Mouse (Mus musculus): ENCODE measurements around the gene Maz.

DNA sequence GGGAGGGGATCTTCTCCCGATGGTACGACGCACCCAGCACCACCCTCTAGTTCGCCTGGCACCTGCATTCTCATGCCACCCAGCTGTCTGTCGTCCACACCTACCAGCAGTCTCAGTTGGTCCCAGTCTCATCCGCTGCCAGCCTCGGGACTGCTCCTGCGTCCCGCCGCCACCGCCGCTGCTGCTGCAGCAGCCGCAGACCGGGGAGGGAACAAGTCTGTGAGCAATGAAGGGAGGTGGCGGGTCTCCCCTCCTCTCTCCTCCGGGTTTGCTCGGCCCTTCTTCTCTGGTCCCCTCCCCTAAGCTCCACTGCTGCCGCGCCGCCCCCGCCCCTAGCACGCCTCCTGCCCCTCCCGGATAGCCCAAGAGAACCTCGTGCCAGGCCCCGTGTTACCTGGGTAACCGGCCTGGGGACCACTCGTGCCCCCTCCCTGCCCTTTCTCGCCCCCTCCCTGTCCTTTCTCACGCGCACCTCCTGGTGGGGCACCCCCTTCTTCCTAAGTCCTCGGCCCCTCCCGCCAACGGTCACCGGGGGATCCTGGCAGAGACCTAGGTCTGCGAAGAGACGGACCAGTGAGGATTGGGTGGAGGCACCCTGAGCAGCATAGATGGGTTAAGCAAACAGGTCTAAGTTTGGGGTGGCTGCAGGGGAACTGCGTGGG lies 5.8 kb downstream of the Maz start, which contains the start of the genes Gm42742 and Prrt2:
- TF ChIP-seq CTCF (IDR thresholded peaks at IDR 0.05; ENCODE audit: low read depth) (0 out of 2 replicates have a peak, but pooled peaks have one; percentile 2), EP300 (optimal IDR thresholded peaks at IDR 0.05) (no peak)

Data from stomach, postnatal 0 days (tissue).